Mouse (Mus musculus) heart, embryonic 13.5 days (tissue): Measurements from ENCODE around the gene Psmc2. TPM values are rescaled to one million over a fixed set of nuclear protein-coding genes. Genes with fewer than 3 reads are reported as not detected.

Experiments
- polyA plus RNA-seq: library from polyadenylated mRNA; unstranded; fragments of >200 nt; fragmentation: Nextera tagmentation; extraction: Ambion mirVana; gene quantifications from 2 replicates; pipeline ENCODE4 v1.2.1, GENCODE M21; 2015

Psmc2 gene
- polyA plus RNA-seq, 1 experiment from 2014 or later, result 138 TPM

Other genes with a start within 250 kb of the Psmc2 start
- gene Lrrc17, start 241.7 kb upstream of the Psmc2 start, polyA plus RNA-seq, result 11.2 and 14.3 TPM in 2 replicates
- 0.07 and 0.13 TPM in 2 replicates for gene Fbxl13, start 139.6 kb upstream of the Psmc2 start, polyA plus RNA-seq
- gene Armc10, start 139.5 kb upstream of the Psmc2 start, polyA plus RNA-seq, result 20.4 and 21.9 TPM in 2 replicates
- gene Napepld, start 83.9 kb upstream of the Psmc2 start, polyA plus RNA-seq, result 4.2 and 4.7 TPM in 2 replicates
- gene Pmpcb, start 48.1 kb upstream of the Psmc2 start, polyA plus RNA-seq, result 131 and 149 TPM in 2 replicates
- 46.8 and 51.9 TPM in 2 replicates for gene Dnajc2, start within 50 bp of the Psmc2 start, polyA plus RNA-seq
- gene Slc26a5, start 80.3 kb downstream of the Psmc2 start, polyA plus RNA-seq, result not detected in 2 replicates